Mouse (Mus musculus) cortical plate, adult 2 months (tissue): ENCODE data around the gene Ift57.

Experiments used
- CTCF ChIP-seq: fragments of 200-500 bp; IDR thresholded peaks from 2 replicates; pipeline ENCODE4 v1.5.1; 2011; ENCODE audit warnings: mild to moderate bottlenecking, control low read depth, low read length; ENCODE audit not compliant: insufficient read depth; ENCODE audit errors: extremely low read depth
- POLR2A ChIP-seq: fragments of 200-500 bp; IDR thresholded peaks from 2 replicates; pipeline ENCODE4 v1.6.1; 2011; ENCODE audit warnings: mild to moderate bottlenecking, low read length, control low read depth; ENCODE audit not compliant: insufficient read depth; ENCODE audit errors: extremely low read depth

DNA sequence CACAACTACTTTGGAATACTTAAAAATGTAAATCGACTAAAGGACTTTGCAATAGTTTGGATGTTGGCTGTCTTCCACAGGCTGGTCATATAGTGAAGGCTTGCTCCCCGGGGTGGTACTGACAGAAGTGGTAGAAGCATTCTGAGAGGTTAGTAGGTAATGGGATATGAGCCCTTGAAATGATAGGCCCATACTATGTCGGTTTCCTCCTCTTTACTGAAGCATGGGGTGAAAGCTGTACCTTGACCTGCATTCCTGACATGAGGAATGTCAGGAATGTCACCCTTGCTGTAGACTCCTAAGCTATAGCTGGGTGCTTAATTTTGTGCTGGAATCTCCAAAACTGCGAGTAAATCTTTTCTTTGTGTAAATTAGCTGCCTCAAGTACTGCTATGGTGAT lies 115.4 kb downstream of the Ift57 start:
- TF ChIP-seq CTCF (no peak), POLR2A (no peak)
